Mouse (Mus musculus) CH12.LX (cell line): ENCODE results near the gene Prkce. TPM values are rescaled to one million over a fixed set of nuclear protein-coding genes. Genes with fewer than 3 reads are reported as not detected.

Source experiments
- DNase-seq: peaks from one replicate; pipeline ENCODE4 v3.0.0-alpha.2; 2013; ENCODE audit errors: extremely low read depth
- H3K27ac ChIP-seq: 2 replicates; pipeline ENCODE4 v1.5.1; 2012; ENCODE audit warnings: low read depth, mild to moderate bottlenecking, control low read depth, moderate library complexity; ENCODE audit not compliant: insufficient read depth
- H3K27me3 ChIP-seq: replicated peaks from 2 replicates; pipeline ENCODE3; 2012; ENCODE audit warnings: inconsistent platforms
- H3K36me3 ChIP-seq, 2 experiments: replicated peaks in 1 of 2; 2 replicates each; pipeline versions ENCODE3 to v1.6.1; 2012; ENCODE audit warnings: inconsistent platforms in 1 of 2, low read length in 1 of 2, mild to moderate bottlenecking in 1 of 2, mixed read lengths in 1 of 2, moderate library complexity in 1 of 2; ENCODE audit not compliant: control insufficient read depth in 1 of 2, insufficient read depth in 1 of 2
- H3K4me1 ChIP-seq, 2 experiments: 2 replicates each; pipeline ENCODE4 v1.6.1; 2012; ENCODE audit warnings: inconsistent platforms in 1 of 2, moderate library complexity in 1 of 2; ENCODE audit not compliant: insufficient read depth in 2 of 2, control insufficient read depth in 1 of 2
- H3K4me2 ChIP-seq: 2 replicates; pipeline ENCODE4 v1.6.1; 2012; ENCODE audit warnings: low read depth, mild to moderate bottlenecking, control low read depth; ENCODE audit not compliant: poor library complexity, insufficient read depth, severe bottlenecking
- H3K4me3 ChIP-seq, 3 experiments: fragments of 150-350 bp in 1 of 3; sonication (generic) in 1 of 3; replicated peaks in 1 of 3; 2 replicates each; pipeline versions ENCODE3 to v1.5.1; 2011 to 2012; ENCODE audit warnings: low read depth in 2 of 3, low read length in 2 of 3, mild to moderate bottlenecking in 2 of 3, moderate library complexity in 2 of 3, control low read depth in 1 of 3, improper control_type of control experiment in 1 of 3, inconsistent platforms in 1 of 3, mixed read lengths in 1 of 3; ENCODE audit not compliant: poor library complexity in 1 of 3
- H3K79me2 ChIP-seq: replicated peaks from 2 replicates; pipeline ENCODE4 v1.6.1; 2012; ENCODE audit warnings: mild to moderate bottlenecking, moderate library complexity; ENCODE audit not compliant: control insufficient read depth, poor library complexity, insufficient read depth, severe bottlenecking; ENCODE audit errors: extremely low read depth
- H3K9ac ChIP-seq: 2 replicates; pipeline ENCODE4 v1.6.1; 2012; ENCODE audit warnings: low read depth, mild to moderate bottlenecking, control low read depth, moderate library complexity; ENCODE audit not compliant: insufficient read depth
- H3K9me3 ChIP-seq: replicated peaks from 2 replicates; pipeline ENCODE3; 2012; ENCODE audit warnings: low read length, inconsistent platforms, mixed read lengths
- BHLHE40 ChIP-seq: IDR thresholded peaks from 2 replicates; pipeline ENCODE4 v1.6.1; 2011; ENCODE audit warnings: mild to moderate bottlenecking, low read depth, low read length, improper control_type of control experiment
- CHD2 ChIP-seq: IDR thresholded peaks from 2 replicates; pipeline ENCODE4 v1.6.1; 2011; ENCODE audit warnings: low read length, improper control_type of control experiment
- CTCF ChIP-seq, 2 experiments: IDR thresholded peaks in 1 of 2; conservative IDR thresholded peaks in 1 of 2; 2 replicates each; pipeline ENCODE4 v1.5.1; 2011 to 2012; ENCODE audit warnings: low read depth in 2 of 2, low read length in 2 of 2, improper control_type of control experiment in 1 of 2, inconsistent platforms in 1 of 2, mild to moderate bottlenecking in 1 of 2, moderate library complexity in 1 of 2
- ELF1 ChIP-seq: IDR thresholded peaks from 2 replicates; pipeline ENCODE4 v1.6.1; 2014; ENCODE audit warnings: low read depth, mild to moderate bottlenecking, inconsistent platforms, low read length, improper control_type of control experiment
- IRF4 ChIP-seq: IDR thresholded peaks from 2 replicates; pipeline ENCODE4 v1.6.1; 2014; ENCODE audit warnings: low read depth, mild to moderate bottlenecking, inconsistent platforms, low read length, improper control_type of control experiment
- JUND ChIP-seq: conservative IDR thresholded peaks from 2 replicates; pipeline ENCODE4 v1.6.1; 2011; ENCODE audit warnings: low read depth, low read length, improper control_type of control experiment
- MEF2A ChIP-seq: IDR thresholded peaks from 2 replicates; pipeline ENCODE4 v1.6.1; 2014; ENCODE audit warnings: low read depth, mild to moderate bottlenecking, inconsistent platforms, low read length, improper control_type of control experiment, borderline replicate concordance
- MXI1 ChIP-seq: IDR thresholded peaks from 2 replicates; pipeline ENCODE4 v1.6.1; 2011; ENCODE audit warnings: mild to moderate bottlenecking, low read depth, low read length, improper control_type of control experiment
- NELFE ChIP-seq: IDR thresholded peaks from 2 replicates; pipeline ENCODE4 v1.6.1; 2011; ENCODE audit warnings: low read depth, low read length, improper control_type of control experiment
- NRF1 ChIP-seq: IDR thresholded peaks from 2 replicates; pipeline ENCODE4 v1.6.1; 2014; ENCODE audit warnings: low read depth, mild to moderate bottlenecking, inconsistent platforms, low read length, improper control_type of control experiment, moderate library complexity
- PAX5 ChIP-seq: IDR thresholded peaks from 2 replicates; pipeline ENCODE4 v1.6.1; 2012; ENCODE audit warnings: low read length, inconsistent platforms, mixed read lengths
- SIN3A ChIP-seq: IDR thresholded peaks from 2 replicates; pipeline ENCODE4 v1.6.1; 2012; ENCODE audit warnings: low read length, improper control_type of control experiment, inconsistent platforms
- USF2 ChIP-seq: conservative IDR thresholded peaks from 2 replicates; pipeline ENCODE4 v1.6.1; 2011; ENCODE audit warnings: low read depth, low read length, improper control_type of control experiment
- ZC3H11A ChIP-seq: IDR thresholded peaks from 2 replicates; pipeline ENCODE4 v1.6.1; 2012; ENCODE audit warnings: low read depth, mild to moderate bottlenecking, inconsistent platforms, low read length, improper control_type of control experiment
- ZMIZ1 ChIP-seq: IDR thresholded peaks from 2 replicates; pipeline ENCODE4 v1.6.1; 2012; ENCODE audit warnings: low read depth, mild to moderate bottlenecking, inconsistent platforms, low read length, improper control_type of control experiment
- dilution Hi-C: fragments of 300-500 bp; cut with MboI; formaldehyde crosslinking; loops from 2 replicates; pipeline ENCODE4 v1.14.3; 2020; ENCODE audit warnings: low sequenced_read_pairs; ENCODE audit not compliant: extremely low pct_unique_long_range_greater_than_20kb, extremely low pct_ligation_motif_present
- in situ Hi-C: fragments of 300-500 bp; cut with MboI; formaldehyde crosslinking; loops from 3 replicates; pipeline ENCODE4 v1.14.3; 2019; ENCODE audit warnings: low sequenced_read_pairs, low pct_ligation_motif_present, low pct_unique_long_range_greater_than_20kb, mixed read lengths
- polyA plus RNA-seq: library from polyadenylated mRNA; unstranded; fragments of >175 nt; gene quantifications from 2 replicates; pipeline ENCODE4 v1.2.1, GENCODE M21; 2012; ENCODE audit warnings: low read depth; ENCODE audit not compliant: insufficient read length
- total RNA-seq, 2 experiments: library from RNA; depleted of rRNA; stranded (reverse); fragments of 300-350 nt in 1 of 2; fragments of >200 nt in 1 of 2; gene quantifications; 2 replicates each; pipeline ENCODE4 v1.2.3; 2012 to 2014

Prkce gene
- total and polyA plus RNA-seq, 3 experiments: 4.1 to 13.2 (median 11.4) TPM

DNA sequence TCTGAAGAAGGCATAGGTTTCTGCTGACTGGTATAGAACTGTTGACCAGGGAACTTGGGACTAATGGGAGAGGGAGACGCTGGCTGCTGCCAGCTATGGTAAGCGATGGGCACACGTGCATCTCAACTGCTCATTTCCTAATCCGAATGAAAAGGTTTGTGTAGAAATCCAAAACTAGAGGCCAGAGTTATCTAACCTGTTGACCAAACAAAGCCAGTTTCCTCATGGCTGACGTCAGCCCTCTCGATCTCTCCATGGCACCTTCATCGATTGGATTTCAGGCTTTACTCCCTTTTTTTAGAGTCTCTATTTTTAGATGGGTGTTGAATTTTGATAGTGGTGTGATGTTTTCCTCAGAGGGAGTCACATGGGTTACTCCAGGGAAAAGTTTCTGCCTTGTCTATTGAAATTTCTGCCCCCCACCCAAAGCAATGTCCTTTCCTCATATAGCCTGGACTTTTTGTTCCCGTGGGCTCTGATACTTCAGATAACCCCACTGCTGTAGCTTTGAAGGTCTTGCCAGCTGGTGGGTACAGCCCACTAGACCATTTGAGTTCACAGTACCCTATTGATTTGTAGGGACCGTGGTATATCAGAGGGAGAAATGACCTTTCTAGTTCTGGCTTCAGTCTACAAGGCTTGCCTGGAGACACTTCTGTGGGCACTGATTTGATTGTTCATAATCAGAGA is 335.8 kb downstream of the Prkce start:
- Histone ChIP-seq H3K9me3 (peaks cover 1% of the 10 kb centered on the region), H3K4me2 (no peak overlapping the region), H3K79me2 (no peaks in the 10 kb centered on the region), H3K4me3 (no peak overlapping the region), H3K36me3 (peaks cover 22 to 63% of the 10 kb centered on the region in 2 experiments), H3K4me1 (peaks cover 15 to 29% of the 10 kb centered on the region in 2 experiments), H3K27me3 (no peaks in the 10 kb centered on the region), H3K27ac (no peak overlapping the region), H3K9ac (no peak overlapping the region)
- TF ChIP-seq MXI1: no peak
- TF ChIP-seq PAX5: no peak
- TF ChIP-seq ELF1: no peak
- no peak for TF ChIP-seq JUND
- TF ChIP-seq ZC3H11A: no peak
- TF ChIP-seq CTCF (conservative IDR thresholded peaks at IDR 0.05 in 1 of 2, IDR thresholded peaks at IDR 0.05 in 1 of 2; ENCODE audit: low read depth in 2 of 2, low read length in 2 of 2): no peak
- TF ChIP-seq BHLHE40: no peak
- no peak for TF ChIP-seq MEF2A
- no peak for TF ChIP-seq CHD2
- no peak for TF ChIP-seq NRF1
- TF ChIP-seq USF2: no peak
- no peak for TF ChIP-seq SIN3A
- no peak for TF ChIP-seq NELFE
- no peak for DNase-seq
- in situ Hi-C loops (loop anchor here (25.0 kb wide), 2 partner anchors 309 to 734 kb away; no protein-coding TSS in a partner anchor), dilution Hi-C loops (no loop called here)

DNA sequence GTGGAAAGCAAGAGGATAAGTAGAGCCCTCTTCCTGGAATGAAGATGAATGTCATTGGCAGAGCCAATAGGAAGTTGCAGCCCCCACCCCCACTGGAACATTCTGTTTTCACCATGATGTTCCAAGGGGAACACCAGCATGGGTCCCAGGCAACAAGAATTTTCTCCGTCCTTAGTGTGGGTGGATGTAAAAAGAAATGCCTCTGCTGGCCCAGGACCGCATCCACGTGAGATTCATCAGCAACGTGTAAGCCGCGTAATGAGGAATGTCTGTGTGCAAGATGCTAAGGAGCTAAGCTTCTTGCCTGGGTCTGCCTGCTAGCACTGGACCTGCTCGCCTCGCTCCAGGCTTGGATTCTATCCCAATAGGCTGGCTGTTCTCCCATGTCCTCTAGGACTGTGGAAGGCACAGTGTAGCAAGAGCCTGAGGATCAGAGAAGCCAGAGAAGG is 337.6 kb downstream of the Prkce start, which contains the start of gene Gm10309:
TSS of gene Gm10309 (minus strand) at position 50 of the 449 bp plus-strand sequence.
- Histone ChIP-seq H3K9me3 (no peaks in the 10 kb centered on the region), H3K4me1 (peaks cover 21 to 42% of the 10 kb centered on the region in 2 experiments), H3K27me3 (no peaks in the 10 kb centered on the region), H3K9ac (no peak within 1 kb of the TSS), H3K79me2 (no peaks in the 10 kb centered on the region), H3K27ac (no peak within 1 kb of the TSS), H3K36me3 (peaks cover 12 to 49% of the 10 kb centered on the region in 2 experiments), H3K4me3 (no peak within 1 kb of the TSS), H3K4me2 (no peak within 1 kb of the TSS)
- no peak for DNase-seq
- in situ Hi-C loops: loop anchor here (25.0 kb wide), 2 partner anchors 307 to 732 kb away; no protein-coding TSS in a partner anchor
- dilution Hi-C loops: no loop called here
- no peak for TF ChIP-seq MXI1
- TF ChIP-seq ZMIZ1: no peak
- TF ChIP-seq IRF4: no peak
- no peak for TF ChIP-seq JUND
